Mouse (Mus musculus) kidney, embryonic 16.5 days (tissue): ENCODE measurements around the gene Tsga10. TPM values are rescaled to one million over a fixed set of nuclear protein-coding genes. Genes with fewer than 3 reads are reported as not detected.
"Not testable (repeated sequence)": the region's sequence is repeated elsewhere in the genome, so short reads cannot be mapped to it uniquely, and the experiment has no call there.

Experiments
- ATAC-seq: fragments of 200-750 bp; cut with Nextera tagmentation; 2 replicates; pipeline ENCODE4 v1.8.0; 2017; ENCODE audit warnings: moderate TSS enrichment; ENCODE audit not compliant: low FRiP score, low TSS enrichment
- H3K27ac ChIP-seq: fragments of 300-500 bp; sonication (generic); 2 replicates; pipeline ENCODE4 v1.5.1; 2014; ENCODE audit warnings: low read length
- H3K27me3 ChIP-seq: fragments of 300-500 bp; sonication (generic); 2 replicates; pipeline ENCODE4 v1.6.1; 2014; ENCODE audit warnings: low read length, control low read depth, mixed read lengths; ENCODE audit not compliant: insufficient read depth
- H3K36me3 ChIP-seq: fragments of 300-500 bp; sonication (generic); 2 replicates; pipeline ENCODE4 v1.6.1; 2014; ENCODE audit warnings: low read length, control low read depth, mixed read lengths; ENCODE audit not compliant: insufficient read depth
- H3K4me1 ChIP-seq: fragments of 300-500 bp; sonication (generic); 2 replicates; pipeline ENCODE4 v1.6.1; 2014; ENCODE audit warnings: low read length, control low read depth, mixed read lengths; ENCODE audit not compliant: insufficient read depth
- H3K4me2 ChIP-seq: fragments of 300-500 bp; sonication (generic); replicated peaks from 2 replicates; pipeline ENCODE4 v1.6.1; 2014; ENCODE audit warnings: low read depth, low read length
- H3K4me3 ChIP-seq: fragments of 300-500 bp; sonication (generic); 2 replicates; pipeline ENCODE4 v1.5.1; 2014; ENCODE audit warnings: mild to moderate bottlenecking, low read length
- H3K9ac ChIP-seq: fragments of 300-500 bp; sonication (generic); replicated peaks from 2 replicates; pipeline ENCODE4 v1.6.1; 2014; ENCODE audit warnings: low read length
- H3K9me3 ChIP-seq: fragments of 300-500 bp; sonication (generic); 2 replicates; pipeline ENCODE4 v1.6.1; 2016; ENCODE audit warnings: low read length, control low read depth
- WGBS: fragments of 180-500 bp; shearing (Covaris S2); extraction: QIAGEN DNeasy Blood & Tissue Kit; methylation state at CpG from one replicate; pipeline ENCODE4 v1.1.7; 2014; 5-methylcytosine and 5-hydroxymethylcytosine counted together
- polyA plus RNA-seq: library from polyadenylated mRNA; unstranded; fragments of >200 nt; fragmentation: Nextera tagmentation; extraction: Ambion mirVana; gene quantifications from 2 replicates; pipeline ENCODE4 v1.2.1, GENCODE M21; 2015

Gene Tsga10
- polyA plus RNA-seq, 1 experiment from 2014 or later = 6.9 TPM

DNA sequence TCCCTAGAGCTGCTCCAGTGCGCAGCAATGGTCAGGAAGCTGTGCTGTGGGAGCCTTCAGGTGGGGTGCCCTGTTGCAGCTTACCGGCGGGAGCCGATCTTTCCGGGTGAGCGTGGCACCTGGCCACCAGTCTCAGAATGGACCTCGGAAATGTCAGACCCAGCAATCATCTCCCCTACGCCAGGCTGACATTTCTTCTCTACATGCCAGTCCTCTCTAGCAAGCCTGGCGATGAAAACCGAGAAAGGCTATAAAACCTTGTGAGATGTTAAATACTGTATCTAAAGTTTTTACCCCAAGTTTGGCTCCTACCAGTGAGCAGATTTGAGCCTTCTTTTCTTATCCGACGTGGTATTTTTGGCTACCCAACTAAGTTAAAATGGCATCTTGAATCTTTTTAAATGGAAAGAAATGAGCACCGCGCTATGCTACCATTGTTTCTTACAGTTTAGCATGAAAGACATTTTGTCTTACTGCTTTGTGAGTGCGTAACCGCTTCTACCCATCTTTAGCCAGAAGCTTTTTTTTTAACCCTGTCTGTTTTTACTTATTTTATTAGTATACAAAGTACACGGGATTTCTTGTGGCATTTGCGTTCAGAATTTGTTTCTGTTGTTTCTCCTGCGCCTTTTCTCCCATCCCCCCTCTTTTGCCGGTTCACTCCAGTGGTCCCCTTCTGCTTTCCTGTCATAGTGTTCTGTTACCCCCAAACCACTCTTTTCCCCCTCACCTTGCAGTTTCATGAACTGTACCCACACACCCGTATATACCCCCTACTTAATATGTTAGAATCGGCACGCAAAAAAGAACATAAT lies 621 bp downstream of the Tsga10 start:
- no peaks in the 10 kb centered on the region for H3K27me3 ChIP-seq
- peaks cover 5% of the 10 kb centered on the region; the same call in 1 of the 2 replicates for H3K4me1 ChIP-seq
- H3K4me2 ChIP-seq = peak overlapping the region; percentile 88
- peak overlapping the region; percentile 76 for H3K4me3 ChIP-seq
- peak overlapping the region; percentile 94 for H3K27ac ChIP-seq
- no peaks in the 10 kb centered on the region for H3K9me3 ChIP-seq
- no peaks in the 10 kb centered on the region for H3K36me3 ChIP-seq
- no peak for ATAC-seq
- 11% methylated on average over 23 of the region's 23 CpGs for whole genome bisulfite sequencing
- H3K9ac ChIP-seq = peak overlapping the region; percentile 83

GRCm38 (mm10) chr1:37864511-37865400 lies 1.5 kb downstream of the Tsga10 start:
- ATAC-seq = peak; percentile 99
- WGBS = under 1% methylated on average over 81 of the region's 90 CpGs
- no peaks in the 10 kb centered on the region for H3K27me3 ChIP-seq

DNA sequence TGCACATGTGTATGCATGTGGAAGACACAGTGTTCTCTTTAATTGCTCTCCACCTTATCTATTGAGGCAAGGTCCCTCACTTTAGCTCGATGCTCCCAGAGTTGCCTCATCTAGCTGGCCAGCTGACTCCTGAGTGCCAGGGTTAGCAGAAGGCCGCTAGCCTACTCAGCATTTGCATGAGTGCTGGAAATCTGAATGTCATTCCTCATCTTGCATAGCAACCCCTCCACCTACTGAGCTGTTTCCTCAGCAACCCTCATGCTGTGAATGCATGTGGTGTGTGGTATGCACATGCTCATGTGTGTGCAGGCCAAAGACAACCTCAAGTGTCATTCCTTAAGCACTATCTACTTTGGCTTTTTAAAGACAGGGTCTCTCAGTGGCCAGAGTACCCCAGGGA lies 15.5 kb downstream of the Tsga10 start:
- H3K9ac ChIP-seq = no peak overlapping the region
- H3K9me3 ChIP-seq = no peaks in the 10 kb centered on the region
- no peaks in the 10 kb centered on the region for H3K36me3 ChIP-seq
- H3K4me1 ChIP-seq = no peaks in the 10 kb centered on the region
- no peak overlapping the region for H3K4me2 ChIP-seq
- H3K4me3 ChIP-seq = no peak overlapping the region
- 70% methylated on average over 2 of the region's 2 CpGs for WGBS
- H3K27ac ChIP-seq = no peak overlapping the region
- ATAC-seq = no peak
- H3K27me3 ChIP-seq = no peaks in the 10 kb centered on the region

More at GRCm38 (mm10) chr1:37864511-37865400, 1.5 kb downstream of the Tsga10 start:
- Histone ChIP-seq H3K4me3 (peak overlapping the region; percentile 76), H3K4me2 (peak overlapping the region; percentile 88), H3K9me3 (no peaks in the 10 kb centered on the region), H3K27ac (peak overlapping the region; percentile 94), H3K36me3 (no peaks in the 10 kb centered on the region), H3K4me1 (peaks cover 5% of the 10 kb centered on the region; the same call in 1 of the 2 replicates), H3K9ac (peak overlapping the region; percentile 83)

DNA sequence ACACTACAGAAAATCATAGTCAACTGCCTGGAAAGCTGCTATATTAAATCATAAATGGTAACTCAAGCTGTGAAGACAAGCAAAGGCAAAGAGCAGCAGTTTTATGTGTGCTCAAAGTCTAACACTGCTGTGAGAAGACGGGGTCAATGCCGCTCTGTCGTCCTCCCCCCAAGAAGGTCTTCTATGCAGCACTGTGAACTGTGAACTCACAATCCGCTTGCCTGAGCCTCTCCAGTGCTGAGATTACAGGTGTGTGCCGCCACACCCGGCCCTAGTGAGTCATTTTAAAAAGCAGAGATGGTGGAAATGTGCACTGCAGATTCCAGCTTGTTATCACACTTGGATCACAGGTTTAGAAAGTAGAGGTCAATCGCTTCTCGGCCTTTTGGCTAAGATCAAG lies 19.4 kb downstream of the Tsga10 start:
- Histone ChIP-seq H3K4me1 (no peaks in the 10 kb centered on the region), H3K27ac (no peak overlapping the region), H3K9ac (no peak overlapping the region), H3K4me3 (no peak overlapping the region), H3K36me3 (no peaks in the 10 kb centered on the region), H3K27me3 (no peaks in the 10 kb centered on the region), H3K9me3 (no peaks in the 10 kb centered on the region), H3K4me2 (no peak overlapping the region)
- WGBS = 79% methylated on average over 8 of the region's 8 CpGs
- ATAC-seq = no peak

DNA sequence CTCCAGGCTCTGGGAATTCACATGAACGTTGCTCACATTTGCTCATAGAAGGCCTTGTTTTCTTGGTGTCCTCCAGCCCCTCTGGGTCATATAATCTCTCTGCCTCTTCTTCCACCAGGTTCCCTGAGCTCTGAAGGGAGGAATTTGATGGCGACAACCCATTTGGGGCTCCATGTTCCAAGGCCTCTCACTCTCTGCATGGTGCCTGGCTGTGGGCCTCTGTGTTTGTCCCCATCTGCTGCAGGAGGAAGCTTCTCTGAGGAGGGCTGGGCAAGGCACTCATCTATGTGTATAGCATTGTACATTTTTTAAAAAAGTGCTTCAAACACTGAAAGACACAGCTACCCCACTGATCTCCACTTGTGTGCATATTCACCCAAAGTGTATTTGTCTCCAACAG lies 34.5 kb downstream of the Tsga10 start:
- H3K36me3 ChIP-seq = no peaks in the 10 kb centered on the region
- H3K27me3 ChIP-seq = no peaks in the 10 kb centered on the region
- H3K4me1 ChIP-seq = no peaks in the 10 kb centered on the region
- WGBS = 53% methylated on average over 2 of the region's 2 CpGs
- no peak for ATAC-seq
- no peak overlapping the region for H3K4me2 ChIP-seq
- no peaks in the 10 kb centered on the region for H3K9me3 ChIP-seq
- no peak overlapping the region for H3K27ac ChIP-seq
- H3K9ac ChIP-seq = no peak overlapping the region
- H3K4me3 ChIP-seq = no peak overlapping the region

GRCm38 (mm10) chr1:37802291-37802690 lies 63.9 kb downstream of the Tsga10 start:
- not testable (repeated sequence) for ATAC-seq

GRCm38 (mm10) chr1:37800298-37800697 lies 65.9 kb downstream of the Tsga10 start:
- no peak overlapping the region for H3K4me3 ChIP-seq
- no peaks in the 10 kb centered on the region for H3K27me3 ChIP-seq
- no peak overlapping the region for H3K4me2 ChIP-seq
- H3K9ac ChIP-seq = no peak overlapping the region
- no peak for ATAC-seq
- no peaks in the 10 kb centered on the region for H3K36me3 ChIP-seq
- H3K27ac ChIP-seq = no peak overlapping the region
- H3K9me3 ChIP-seq = no peaks in the 10 kb centered on the region
- H3K4me1 ChIP-seq = no peaks in the 10 kb centered on the region
- 91% methylated on average over 2 of the region's 2 CpGs for WGBS

More at GRCm38 (mm10) chr1:37802291-37802690, 63.9 kb downstream of the Tsga10 start:
- H3K27ac ChIP-seq, H3K36me3 ChIP-seq, H3K9me3 ChIP-seq, H3K9ac ChIP-seq, H3K27me3 ChIP-seq, H3K4me3 ChIP-seq, H3K4me2 ChIP-seq, H3K4me1 ChIP-seq: not testable (repeated sequence)
- 81% methylated on average over 1 of the region's 1 CpGs for WGBS

DNA sequence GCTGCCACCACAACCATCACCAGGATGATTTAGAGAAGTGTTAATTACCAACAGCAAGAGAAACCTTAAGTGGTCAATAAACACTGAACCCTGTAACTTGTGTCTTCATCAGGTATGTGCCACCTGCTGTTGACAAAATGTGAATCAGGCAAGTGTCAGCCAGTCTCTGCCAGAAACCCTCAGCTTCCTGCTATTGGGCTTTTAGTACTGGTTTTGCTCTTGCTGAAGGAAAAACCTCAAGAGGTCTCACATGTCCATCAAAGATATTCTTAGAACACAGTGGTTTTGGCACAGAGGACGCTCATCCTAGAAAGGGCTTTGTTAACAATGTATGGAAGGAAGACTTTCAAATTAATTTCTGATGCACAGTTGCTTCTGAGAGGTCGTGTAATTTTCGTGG lies 66.7 kb downstream of the Tsga10 start:
- Histone ChIP-seq H3K9me3 (no peaks in the 10 kb centered on the region), H3K4me2 (no peak overlapping the region), H3K27me3 (no peaks in the 10 kb centered on the region), H3K9ac (no peak overlapping the region), H3K36me3 (no peaks in the 10 kb centered on the region), H3K4me3 (no peak overlapping the region), H3K4me1 (no peaks in the 10 kb centered on the region), H3K27ac (no peak overlapping the region)
- ATAC-seq = no peak
- WGBS = 64% methylated on average over 3 of the region's 3 CpGs

DNA sequence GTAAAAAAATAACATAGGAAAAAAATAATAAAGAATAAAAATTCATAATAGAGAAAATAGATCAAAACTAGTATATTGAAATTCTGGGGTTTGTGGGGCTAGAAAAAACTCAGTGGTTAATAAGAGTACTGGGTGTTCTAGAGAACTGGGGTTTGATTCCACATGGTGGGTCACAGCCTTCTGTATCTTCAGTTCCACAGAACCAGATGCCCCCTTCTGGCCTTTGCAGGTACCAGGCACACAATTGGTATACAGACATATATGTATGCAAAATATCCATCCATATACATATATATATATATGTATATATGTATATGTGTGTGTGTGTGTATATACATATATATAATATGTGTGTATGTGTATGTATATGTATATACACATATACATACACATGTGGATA lies 106.8 kb downstream of the Tsga10 start:
- no peak overlapping the region for H3K27ac ChIP-seq
- H3K4me2 ChIP-seq = no peak overlapping the region
- no peaks in the 10 kb centered on the region for H3K4me1 ChIP-seq
- no peaks in the 10 kb centered on the region for H3K9me3 ChIP-seq
- H3K9ac ChIP-seq = no peak overlapping the region
- no peaks in the 10 kb centered on the region for H3K27me3 ChIP-seq
- no peak for ATAC-seq
- no peak overlapping the region for H3K4me3 ChIP-seq
- H3K36me3 ChIP-seq = no peaks in the 10 kb centered on the region
